13 mouse cellular contexts compared by ENCODE assay signal in the genomic region with DNA sequence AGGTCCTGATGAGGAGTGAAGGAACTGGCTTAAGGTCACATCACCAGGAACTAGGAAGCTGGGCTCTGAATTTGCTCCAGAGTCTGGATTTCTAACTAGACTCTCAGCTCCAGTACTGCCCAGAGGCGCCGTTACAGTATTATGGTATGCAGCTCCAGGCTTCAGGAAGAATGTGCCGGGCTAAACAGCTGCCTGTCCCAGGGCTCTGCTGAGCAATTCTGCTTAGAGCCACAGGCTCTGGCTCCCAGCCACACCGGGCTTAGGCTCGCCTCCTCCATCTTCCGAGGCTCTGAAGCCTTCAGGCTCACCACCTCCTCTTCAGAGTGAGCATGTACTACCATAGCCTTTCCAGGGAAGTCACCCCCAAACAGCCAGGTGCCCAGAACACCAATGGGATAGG. TPM values are rescaled to one million over a fixed set of nuclear protein-coding genes. Genes with fewer than 3 reads are reported as not detected.
A peak's percentile ranks its signal among the peaks of the same experiment; 100 is the strongest.
DNase-seq lines count a peak whose midpoint lies in the region; ATAC-seq and TF ChIP-seq lines count a peak whose summit lies in the region.
"Had no signal": no experiment of that assay in that cellular context is flagged by ENCODE, and none has a peak within 500 bp of the region (broad histone marks: within the 10 kb centered on the region; RNA-seq: fewer than 3 reads in every experiment).

No protein-coding gene starts in this region.

- H3K36me3 ChIP-seq in forebrain, embryonic 16.5 days (ENCODE audit: control insufficient read depth, insufficient read depth), result no peaks in the 10 kb centered on the region
- H3K36me3 ChIP-seq in forebrain, embryonic 13.5 days (ENCODE audit: poor library complexity, severe bottlenecking), result no peaks in the 10 kb centered on the region
- H3K36me3 ChIP-seq in hindbrain, postnatal 0 days (ENCODE audit: insufficient read depth, low read length), result no peaks in the 10 kb centered on the region
- H3K36me3 ChIP-seq in hindbrain, embryonic 12.5 days, result no peaks in the 10 kb centered on the region
- no peaks in the 10 kb centered on the region for H3K36me3 ChIP-seq in midbrain, embryonic 15.5 days (replicated peaks)
- no peaks in the 10 kb centered on the region for H3K36me3 ChIP-seq in midbrain, embryonic 11.5 days (ENCODE audit: control insufficient read depth, insufficient read depth, low read length)
- no peaks in the 10 kb centered on the region for H3K36me3 ChIP-seq in limb, embryonic 13.5 days
- H3K36me3 ChIP-seq: embryonic facial prominence, embryonic 15.5 days had no signal

- H3K4me1 ChIP-seq in forebrain, embryonic 16.5 days (replicated peaks; ENCODE audit: control insufficient read depth, insufficient read depth, low read length), result no peaks in the 10 kb centered on the region; the same call in 1 of the 2 replicates
- no peaks in the 10 kb centered on the region for H3K4me1 ChIP-seq in forebrain, embryonic 13.5 days
- no peaks in the 10 kb centered on the region for H3K4me1 ChIP-seq in hindbrain, postnatal 0 days (ENCODE audit: insufficient read depth, low read length)
- 0 out of 2 replicates have a peak, but pooled peaks cover 2% of the 10 kb centered on the region for H3K4me1 ChIP-seq in hindbrain, embryonic 12.5 days
- H3K4me1 ChIP-seq in midbrain, embryonic 15.5 days, result no peaks in the 10 kb centered on the region
- H3K4me1 ChIP-seq in midbrain, embryonic 11.5 days (ENCODE audit: control insufficient read depth, insufficient read depth, low read length), result no peaks in the 10 kb centered on the region
- peaks cover 47% of the 10 kb centered on the region for H3K4me1 ChIP-seq in limb, embryonic 13.5 days

- H3K9me3 ChIP-seq in forebrain, embryonic 16.5 days (ENCODE audit: control insufficient read depth, low read length), result no peaks in the 10 kb centered on the region
- no peaks in the 10 kb centered on the region for H3K9me3 ChIP-seq in forebrain, embryonic 13.5 days (replicated peaks)
- H3K9me3 ChIP-seq in hindbrain, postnatal 0 days (ENCODE audit: low read length), result no peaks in the 10 kb centered on the region
- no peaks in the 10 kb centered on the region for H3K9me3 ChIP-seq in hindbrain, embryonic 12.5 days (replicated peaks)
- no peaks in the 10 kb centered on the region for H3K9me3 ChIP-seq in midbrain, embryonic 15.5 days
- H3K9me3 ChIP-seq in midbrain, embryonic 11.5 days (ENCODE audit: control insufficient read depth, low read length), result no peaks in the 10 kb centered on the region
- no peaks in the 10 kb centered on the region for H3K9me3 ChIP-seq in limb, embryonic 13.5 days
- H3K9me3 ChIP-seq: embryonic facial prominence, embryonic 15.5 days had no signal

- H3K4me3 ChIP-seq in forebrain, embryonic 16.5 days (replicated peaks; ENCODE audit: low read length), result no peak overlapping the region
- H3K4me3 ChIP-seq in forebrain, embryonic 13.5 days, result no peak overlapping the region
- H3K4me3 ChIP-seq in hindbrain, postnatal 0 days (ENCODE audit: low read length), result no peak overlapping the region
- H3K4me3 ChIP-seq in hindbrain, embryonic 12.5 days, result no peak overlapping the region
- no peak overlapping the region for H3K4me3 ChIP-seq in midbrain, embryonic 15.5 days
- H3K4me3 ChIP-seq in midbrain, embryonic 11.5 days (ENCODE audit: low read depth, low read length), result no peak overlapping the region
- H3K4me3 ChIP-seq in limb, embryonic 13.5 days, result no peak overlapping the region
- H3K4me3 ChIP-seq: embryonic facial prominence, embryonic 15.5 days had no signal

- H3K27ac ChIP-seq in forebrain, embryonic 16.5 days (ENCODE audit: low read length), result no peak overlapping the region
- no peak overlapping the region for H3K27ac ChIP-seq in forebrain, embryonic 13.5 days
- no peak overlapping the region for H3K27ac ChIP-seq in hindbrain, postnatal 0 days
- no peak overlapping the region for H3K27ac ChIP-seq in hindbrain, embryonic 12.5 days
- H3K27ac ChIP-seq in midbrain, embryonic 15.5 days, result no peak overlapping the region
- H3K27ac ChIP-seq in midbrain, embryonic 11.5 days (ENCODE audit: low read depth, low read length), result no peak overlapping the region
- H3K27ac ChIP-seq in limb, embryonic 13.5 days, result peak overlapping the region; percentile 75
- H3K27ac ChIP-seq: embryonic facial prominence, embryonic 15.5 days; liver, embryonic 14.5 days had no signal

- DNase-seq in hindbrain, postnatal 0 days (ENCODE audit: low spot score), result peak; percentile 66
- no peak for DNase-seq in midbrain, embryonic 11.5 days (ENCODE audit: low spot score, missing footprints)
- DNase-seq in layer of hippocampus, postnatal 10 days (ENCODE audit: low spot score in 2 of 2), result no peak
- DNase-seq: cerebellum, postnatal 36 days; kidney, adult 18-20 months; thymus, postnatal 4 days had no signal

- no peak overlapping the region for H3K9ac ChIP-seq in forebrain, embryonic 16.5 days (replicated peaks; ENCODE audit: low read depth, low read length)
- no peak overlapping the region for H3K9ac ChIP-seq in forebrain, embryonic 13.5 days
- H3K9ac ChIP-seq in hindbrain, postnatal 0 days (replicated peaks; ENCODE audit: low read length), result no peak overlapping the region
- H3K9ac ChIP-seq in hindbrain, embryonic 12.5 days, result no peak overlapping the region; the same call in 1 of the 2 replicates
- H3K9ac ChIP-seq in midbrain, embryonic 15.5 days, result no peak overlapping the region
- H3K9ac ChIP-seq in midbrain, embryonic 11.5 days (ENCODE audit: low read length), result no peak overlapping the region
- H3K9ac ChIP-seq in limb, embryonic 13.5 days, result no peak overlapping the region
- H3K9ac ChIP-seq: embryonic facial prominence, embryonic 15.5 days; liver, embryonic 14.5 days had no signal

- ATAC-seq in forebrain, embryonic 16.5 days, result peak; percentile 45; the same call in 1 of the 2 replicates
- ATAC-seq in forebrain, embryonic 13.5 days, result no peak
- no peak for ATAC-seq in hindbrain, postnatal 0 days
- no peak for ATAC-seq in hindbrain, embryonic 12.5 days (ENCODE audit: low FRiP score)
- 0 out of 2 replicates have a peak, but pooled peaks have one; percentile 37 for ATAC-seq in midbrain, embryonic 15.5 days (replicated peaks)
- no peak for ATAC-seq in midbrain, embryonic 11.5 days (ENCODE audit: low FRiP score)
- ATAC-seq in limb, embryonic 13.5 days (ENCODE audit: low FRiP score, low read depth), result peak; percentile 82

- TF ChIP-seq CTCF in hindbrain, postnatal 0 days (IDR thresholded peaks at IDR 0.05; ENCODE audit: low read depth), result no peak

- H3K4me2 ChIP-seq in forebrain, embryonic 16.5 days (ENCODE audit: low read length), result no peak overlapping the region
- no peak overlapping the region for H3K4me2 ChIP-seq in forebrain, embryonic 13.5 days
- H3K4me2 ChIP-seq in hindbrain, postnatal 0 days (ENCODE audit: low read depth, low read length), result no peak overlapping the region
- no peak overlapping the region for H3K4me2 ChIP-seq in hindbrain, embryonic 12.5 days (replicated peaks)
- H3K4me2 ChIP-seq in midbrain, embryonic 15.5 days, result no peak overlapping the region
- H3K4me2 ChIP-seq in midbrain, embryonic 11.5 days, result no peak overlapping the region
- no peak overlapping the region for H3K4me2 ChIP-seq in limb, embryonic 13.5 days (replicated peaks)
- H3K4me2 ChIP-seq: embryonic facial prominence, embryonic 15.5 days had no signal

- 38% methylated on average over 6 of the region's 6 CpGs for WGBS in forebrain, embryonic 16.5 days
- WGBS in forebrain, embryonic 13.5 days, result 62% methylated on average over 6 of the region's 6 CpGs
- 31% methylated on average over 6 of the region's 6 CpGs for WGBS in hindbrain, postnatal 0 days
- WGBS in hindbrain, embryonic 12.5 days, result 73% methylated on average over 6 of the region's 6 CpGs
- 69% methylated on average over 6 of the region's 6 CpGs for WGBS in midbrain, embryonic 15.5 days
- 79% methylated on average over 6 of the region's 6 CpGs for whole genome bisulfite sequencing in midbrain, embryonic 11.5 days
- 21% methylated on average over 6 of the region's 6 CpGs for WGBS in limb, embryonic 13.5 days

- H3K27me3 ChIP-seq in forebrain, embryonic 16.5 days (replicated peaks; ENCODE audit: control insufficient read depth, insufficient read depth, low read length), result no peaks in the 10 kb centered on the region
- H3K27me3 ChIP-seq in forebrain, embryonic 13.5 days, result no peaks in the 10 kb centered on the region
- no peaks in the 10 kb centered on the region for H3K27me3 ChIP-seq in hindbrain, postnatal 0 days (ENCODE audit: insufficient read depth, low read length)
- 0 out of 2 replicates have a peak, but pooled peaks cover 2% of the 10 kb centered on the region for H3K27me3 ChIP-seq in hindbrain, embryonic 12.5 days
- no peaks in the 10 kb centered on the region for H3K27me3 ChIP-seq in midbrain, embryonic 15.5 days (replicated peaks)
- no peaks in the 10 kb centered on the region for H3K27me3 ChIP-seq in midbrain, embryonic 11.5 days (ENCODE audit: control insufficient read depth, insufficient read depth, low read length)
- no peaks in the 10 kb centered on the region for H3K27me3 ChIP-seq in limb, embryonic 13.5 days
- H3K27me3 ChIP-seq: embryonic facial prominence, embryonic 15.5 days had no signal

RNA-seq across cellular contexts. Expression of a gene that starts 7.1 kb away (rescaled TPM):
- polyA plus RNA-seq in forebrain, embryonic 16.5 days (2015; fragmentation: Nextera tagmentation; extraction: Ambion mirVana), result 87.6 and 105 TPM in 2 replicates
- polyA plus RNA-seq in forebrain, embryonic 13.5 days (2015; fragmentation: Nextera tagmentation; extraction: Ambion mirVana), result 122 and 124 TPM in 2 replicates
- 27.5 and 29.4 TPM in 2 replicates for total RNA-seq in hindbrain, postnatal 0 days (2014; rRNA removed)
- 65.3 and 75.1 TPM in 2 replicates for polyA plus RNA-seq in hindbrain, postnatal 0 days (2015; fragmentation: Nextera tagmentation; extraction: Ambion mirVana)
- 85.7 and 94.8 TPM in 2 replicates for polyA plus RNA-seq in hindbrain, embryonic 12.5 days (2016; fragmentation: Nextera tagmentation; extraction: Ambion mirVana)
- 56.0 and 66.1 TPM in 2 replicates for polyA plus RNA-seq in midbrain, embryonic 15.5 days (2015; fragmentation: Nextera tagmentation; extraction: Ambion mirVana)
- polyA plus RNA-seq in midbrain, embryonic 11.5 days (2014; fragmentation: Nextera tagmentation; extraction: Ambion mirVana), result 87.3 and 92.3 TPM in 2 replicates
- 179 and 181 TPM in 2 replicates for polyA plus RNA-seq in limb, embryonic 13.5 days (2015; fragmentation: Nextera tagmentation; extraction: Ambion mirVana)
- total RNA-seq in layer of hippocampus, postnatal 10 days (2021), result 10 to 100 TPM; 43.8 to 49.7 TPM

Comparison
In these comparisons a context has a peak if more than half of its experiments do, and no peak if none do; other contexts are left out.
1. ATAC-seq: peak in forebrain, embryonic 16.5 days (single experiment), midbrain, embryonic 15.5 days (single experiment) and limb, embryonic 13.5 days (single experiment); none in forebrain, embryonic 13.5 days (single experiment), hindbrain, postnatal 0 days (single experiment), hindbrain, embryonic 12.5 days (single experiment) and midbrain, embryonic 11.5 days (single experiment).